Mouse (Mus musculus): ENCODE measurements around the gene Arsb.

DNA sequence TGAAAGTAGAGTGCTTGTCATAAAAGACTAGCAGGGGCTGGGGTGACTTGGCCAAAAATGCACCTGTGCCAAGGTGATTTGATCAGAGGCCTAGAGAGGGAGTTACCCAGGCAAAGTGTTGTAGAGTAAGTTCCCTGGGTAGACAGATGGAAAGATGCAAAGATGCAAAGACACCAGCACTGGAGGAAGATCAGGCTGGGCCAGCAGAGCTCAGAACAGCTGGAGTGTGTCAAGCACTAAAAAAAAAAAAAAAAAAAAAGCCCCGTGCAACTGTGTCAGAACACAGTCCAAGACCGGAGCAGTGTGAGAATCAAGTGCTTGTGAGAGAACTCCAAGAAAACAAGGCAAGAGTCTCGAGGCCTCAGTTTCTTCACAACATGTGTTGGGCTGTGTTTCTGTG, 148.1 kb downstream of the Arsb start:
- TF ChIP-seq POLR2A (IDR thresholded peaks at IDR 0.05; ENCODE audit: control insufficient read depth, extremely low read depth, insufficient read depth, low read length, poor library complexity): no peak
- no peak for TF ChIP-seq CTCF (IDR thresholded peaks at IDR 0.05; ENCODE audit: borderline replicate concordance, control insufficient read depth, extremely low read depth, insufficient read depth, low read length, poor library complexity)

Data from thymus, adult 2 months (tissue).